Mouse (Mus musculus): ENCODE data around the gene Kptn.

Kptn gene

GRCm38 (mm10) chr7:16119569-16120261 is at the start of gene Kptn:
Gene Kptn, plus strand, starts transcription at chr7:16119895.
- peak; percentile 96 for DNase-seq

- no peak for DNase-seq
Observed at GRCm38 (mm10) chr7:16070846-16071245, 48.8 kb upstream of the Kptn start.

GRCm38 (mm10) chr7:16071906-16072305 is 47.8 kb upstream of the Kptn start:
- no peak for DNase-seq

GRCm38 (mm10) chr7:16079947-16080346 is 39.7 kb upstream of the Kptn start:
- peak; percentile 12 for DNase-seq

- DNase-seq, result no peak
Observed at GRCm38 (mm10) chr7:16080581-16080980, 39.1 kb upstream of the Kptn start.

- DNase-seq, result no peak
Observed at GRCm38 (mm10) chr7:16083361-16083760, 36.3 kb upstream of the Kptn start.

GRCm38 (mm10) chr7:16087587-16087986 is 32.1 kb upstream of the Kptn start:
- peak; percentile 41 for DNase-seq

- no peak for DNase-seq
Observed at GRCm38 (mm10) chr7:16094592-16094991, 25.1 kb upstream of the Kptn start.

GRCm38 (mm10) chr7:16098021-16099017 is 21.4 kb upstream of the Kptn start, which contains the start of gene Napa:
Gene Napa, plus strand, starts transcription at chr7:16098458.
- peak; percentile 97 for DNase-seq

GRCm38 (mm10) chr7:16099901-16100300 is 19.8 kb upstream of the Kptn start:
- DNase-seq, result no peak

- no peak for DNase-seq
Observed at GRCm38 (mm10) chr7:16101081-16101480, 18.6 kb upstream of the Kptn start.

GRCm38 (mm10) chr7:16101726-16102475 is 17.8 kb upstream of the Kptn start:
- no peak for DNase-seq

- no peak for DNase-seq
Observed at GRCm38 (mm10) chr7:16102686-16103226, 16.9 kb upstream of the Kptn start.

- DNase-seq, result peak; percentile 88
Observed at GRCm38 (mm10) chr7:16103760-16104159, 15.9 kb upstream of the Kptn start.

- DNase-seq, result no peak
Observed at GRCm38 (mm10) chr7:16104611-16105388, 14.9 kb upstream of the Kptn start.

GRCm38 (mm10) chr7:16108886-16109542 is 10.7 kb upstream of the Kptn start:
- DNase-seq, result no peak

- DNase-seq, result no peak
Observed at GRCm38 (mm10) chr7:16110158-16110557, 9.5 kb upstream of the Kptn start.

GRCm38 (mm10) chr7:16111284-16112090 is 8.2 kb upstream of the Kptn start:
- DNase-seq, result no peak

- DNase-seq, result no peak
Observed at GRCm38 (mm10) chr7:16116418-16116817, 3.3 kb upstream of the Kptn start.

GRCm38 (mm10) chr7:16117100-16117499 is 2.6 kb upstream of the Kptn start:
- DNase-seq, result peak; percentile 64

- DNase-seq, result no peak
Observed at GRCm38 (mm10) chr7:16120262-16120600, 536 bp downstream of the Kptn start.
